Mouse (Mus musculus): ENCODE measurements at regions not wholly inside any gene's neighbourhood (a gene's known extent, or its start where the extent isn't known, plus 50 kb on each side); places are given as distances from the start of the nearest gene placed in this dataset.

DNA sequence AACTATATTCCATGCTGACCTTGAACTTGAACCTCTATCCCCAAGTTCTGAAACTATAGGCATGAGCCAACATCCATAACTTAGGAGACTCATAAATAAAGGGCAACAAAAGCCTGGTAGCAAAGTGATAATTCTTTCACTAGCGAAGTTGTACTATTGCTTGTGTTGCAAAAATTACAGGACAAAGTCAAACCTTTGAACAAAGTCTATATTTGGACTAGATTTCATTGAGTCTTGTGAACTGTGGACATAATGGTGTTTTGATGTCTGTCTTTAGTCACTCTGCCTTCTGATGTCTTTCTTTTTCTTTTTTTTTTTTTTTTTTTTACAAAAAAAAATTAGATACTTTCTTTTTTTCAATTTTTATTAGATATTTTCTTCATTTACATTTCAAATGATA lies 594.5 kb downstream of the Etv1 start:
- no peak for DNase-seq
